Mouse (Mus musculus) forebrain, embryonic 16.5 days (tissue): ENCODE measurements at regions not wholly inside any gene's neighbourhood (a gene's known extent, or its start where the extent isn't known, plus 50 kb on each side); places are given as distances from the start of the nearest gene placed in this dataset.
"Not testable (repeated sequence)": the region's sequence is repeated elsewhere in the genome, so short reads cannot be mapped to it uniquely, and the experiment has no call there.

ENCODE experiments used
- ATAC-seq: fragments of 200-750 bp; cut with Nextera tagmentation; 2 replicates; pipeline ENCODE4 v1.8.0; 2017; ENCODE audit warnings: mild to moderate bottlenecking, moderate library complexity
- H3K27ac ChIP-seq: fragments of 300-500 bp; sonication (generic); 2 replicates; pipeline ENCODE4 v1.5.1; 2014; ENCODE audit warnings: low read length, control low read depth
- H3K27me3 ChIP-seq: fragments of 300-500 bp; sonication (generic); replicated peaks from 2 replicates; pipeline ENCODE4 v1.6.1; 2014; ENCODE audit warnings: low read length; ENCODE audit not compliant: control insufficient read depth, insufficient read depth
- H3K36me3 ChIP-seq: fragments of 300-500 bp; sonication (generic); 2 replicates; pipeline ENCODE4 v1.6.1; 2014; ENCODE audit not compliant: control insufficient read depth, insufficient read depth
- H3K4me1 ChIP-seq: fragments of 300-500 bp; sonication (generic); replicated peaks from 2 replicates; pipeline ENCODE4 v1.6.1; 2014; ENCODE audit warnings: low read length; ENCODE audit not compliant: control insufficient read depth, insufficient read depth
- H3K4me2 ChIP-seq: fragments of 300-500 bp; sonication (generic); 2 replicates; pipeline ENCODE4 v1.6.1; 2014; ENCODE audit warnings: mild to moderate bottlenecking, low read length, control low read depth
- H3K4me3 ChIP-seq: fragments of 300-500 bp; sonication (generic); replicated peaks from 2 replicates; pipeline ENCODE4 v1.5.1; 2014; ENCODE audit warnings: mild to moderate bottlenecking, low read length, control low read depth
- H3K9ac ChIP-seq: fragments of 300-500 bp; sonication (generic); replicated peaks from 2 replicates; pipeline ENCODE4 v1.6.1; 2014; ENCODE audit warnings: low read depth, low read length, control low read depth
- H3K9me3 ChIP-seq: fragments of 300-500 bp; sonication (generic); 2 replicates; pipeline ENCODE4 v1.6.1; 2016; ENCODE audit warnings: low read length; ENCODE audit not compliant: control insufficient read depth
- WGBS: fragments of 180-500 bp; shearing (Covaris S2); extraction: QIAGEN DNeasy Blood & Tissue Kit; methylation state at CpG from one replicate; pipeline ENCODE4 v1.1.7; 2014; 5-methylcytosine and 5-hydroxymethylcytosine counted together

DNA sequence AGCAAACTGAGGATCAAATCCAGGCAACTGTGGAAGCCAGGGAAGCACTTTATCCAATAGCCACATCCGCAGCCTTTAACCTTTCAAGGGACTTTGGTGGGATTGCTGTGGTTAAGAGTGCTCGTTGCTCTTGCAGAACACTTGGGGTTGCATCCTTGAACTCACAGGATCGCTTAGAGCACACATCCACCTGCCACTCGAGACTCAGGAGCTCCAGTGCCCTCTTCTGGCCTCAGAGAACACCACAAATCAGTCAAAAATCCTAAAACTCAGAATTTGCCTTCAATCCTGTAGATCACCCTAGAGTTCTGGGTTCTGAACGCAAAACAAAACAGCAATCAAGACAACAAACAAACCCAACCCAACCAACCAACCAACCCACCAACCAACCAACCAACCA lies 82.2 kb upstream of the C9orf72 start:
- H3K4me1 ChIP-seq = 0 out of 2 replicates have a peak, but pooled peaks cover 2% of the 10 kb centered on the region
- no peaks in the 10 kb centered on the region for H3K36me3 ChIP-seq
- WGBS = 71% methylated on average over 5 of the region's 5 CpGs
- H3K9ac ChIP-seq = no peak overlapping the region
- H3K4me3 ChIP-seq = no peak overlapping the region
- H3K27ac ChIP-seq = no peak overlapping the region
- no peak overlapping the region for H3K4me2 ChIP-seq
- ATAC-seq = no peak
- H3K27me3 ChIP-seq = no peaks in the 10 kb centered on the region
- no peaks in the 10 kb centered on the region for H3K9me3 ChIP-seq

DNA sequence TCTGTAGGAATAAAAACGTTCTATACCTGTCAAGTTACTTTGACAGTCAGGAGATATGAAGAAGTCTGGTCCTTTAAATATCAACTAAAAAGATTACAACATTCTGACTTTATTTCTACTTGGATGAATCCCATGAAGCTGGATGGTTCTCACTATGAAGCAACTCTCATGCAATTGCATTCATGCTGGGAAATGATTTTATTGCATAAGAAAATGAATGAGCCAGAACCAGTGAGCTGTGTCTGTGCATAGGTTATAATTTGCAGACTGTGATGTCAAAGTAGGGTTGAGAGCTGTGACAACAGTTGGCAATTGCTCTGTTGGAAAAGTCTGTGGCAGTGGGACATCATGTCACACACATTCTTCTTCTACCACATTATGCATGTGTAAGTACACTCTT lies 79.2 kb upstream of the C9orf72 start:
- H3K36me3 ChIP-seq = no peaks in the 10 kb centered on the region
- no peak for ATAC-seq
- no peak overlapping the region for H3K4me3 ChIP-seq
- no peak overlapping the region for H3K9ac ChIP-seq
- H3K4me2 ChIP-seq = no peak overlapping the region
- H3K4me1 ChIP-seq = 0 out of 2 replicates have a peak, but pooled peaks cover 2% of the 10 kb centered on the region
- 67% methylated on average over 1 of the region's 1 CpGs for WGBS
- no peak overlapping the region for H3K27ac ChIP-seq
- H3K27me3 ChIP-seq = no peaks in the 10 kb centered on the region
- no peaks in the 10 kb centered on the region for H3K9me3 ChIP-seq

DNA sequence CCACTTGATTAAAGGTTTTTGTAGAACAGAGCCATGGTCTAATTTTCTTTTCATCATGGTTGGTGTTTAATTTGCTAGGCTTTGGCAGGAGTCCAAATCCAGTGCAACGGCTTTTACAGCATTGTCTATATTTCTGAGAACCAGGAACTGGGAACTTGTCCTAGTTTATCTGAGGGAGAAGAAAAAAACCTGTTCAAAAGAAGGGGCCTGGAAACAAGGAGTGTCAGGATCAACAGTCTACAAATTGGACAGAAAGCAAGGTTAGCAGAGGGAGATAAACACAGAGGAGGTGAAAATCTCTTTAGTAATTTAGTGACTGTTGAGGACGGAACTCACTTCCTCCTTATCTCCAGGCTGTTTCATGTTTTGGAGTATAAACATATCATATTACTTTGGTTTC lies 74.9 kb upstream of the C9orf72 start:
- Histone ChIP-seq H3K9ac (no peak overlapping the region), H3K4me2 (no peak overlapping the region), H3K9me3 (no peaks in the 10 kb centered on the region), H3K27me3 (no peaks in the 10 kb centered on the region), H3K27ac (no peak overlapping the region), H3K4me1 (no peaks in the 10 kb centered on the region), H3K4me3 (no peak overlapping the region), H3K36me3 (no peaks in the 10 kb centered on the region)
- peak; percentile 68 for ATAC-seq
- WGBS = 5% methylated on average over 2 of the region's 2 CpGs

DNA sequence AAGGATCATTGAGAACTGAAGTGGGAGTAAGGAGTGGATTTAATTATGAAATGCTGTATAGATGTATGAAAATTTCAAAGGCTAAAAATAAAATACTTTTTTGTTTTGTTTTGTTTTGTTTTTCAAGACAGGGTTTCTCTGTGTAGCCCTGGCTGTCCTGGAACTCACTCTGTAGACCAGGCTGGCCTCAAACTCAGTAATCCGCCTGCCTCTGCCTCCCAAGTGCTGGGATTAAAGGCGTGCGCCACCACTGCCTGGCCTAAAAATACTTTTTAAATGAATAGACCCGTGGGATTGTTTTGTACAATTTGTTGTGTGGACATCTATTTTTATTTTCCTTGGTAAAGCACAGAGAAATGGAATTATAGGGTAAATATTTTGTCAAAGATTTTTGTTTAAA lies 74.4 kb upstream of the C9orf72 start:
- H3K4me1 ChIP-seq = not testable (repeated sequence)

DNA sequence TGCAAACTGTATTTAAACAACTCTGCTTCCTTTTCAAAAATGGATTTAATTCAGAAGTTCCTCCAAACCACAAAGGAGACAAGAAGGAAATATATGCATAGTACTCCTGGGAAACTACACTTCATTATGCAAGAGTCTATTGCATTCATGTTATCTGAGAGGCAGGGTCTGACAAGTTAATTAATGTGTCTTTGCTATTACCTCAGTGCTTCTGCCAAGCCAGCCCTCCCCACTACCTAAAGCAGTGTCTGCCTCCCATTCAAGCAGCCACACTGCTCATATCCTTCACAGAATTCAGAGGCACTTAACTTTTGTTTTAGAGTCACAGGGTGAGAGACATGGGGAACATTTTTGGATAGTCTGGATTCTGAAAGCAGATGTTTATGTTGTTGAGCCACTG lies 58.6 kb upstream of the C9orf72 start:
- Histone ChIP-seq H3K9ac (no peak overlapping the region), H3K4me2 (no peak overlapping the region), H3K4me3 (no peak overlapping the region), H3K27me3 (no peaks in the 10 kb centered on the region), H3K9me3 (0 out of 2 replicates have a peak, but pooled peaks cover 3% of the 10 kb centered on the region), H3K27ac (no peak overlapping the region), H3K4me1 (no peaks in the 10 kb centered on the region), H3K36me3 (no peaks in the 10 kb centered on the region)
- ATAC-seq = peak; percentile 98

More for the DNA sequence above, 74.4 kb upstream of the C9orf72 start:
- WGBS = 32% methylated on average over 4 of the region's 4 CpGs
- not testable (repeated sequence) for H3K36me3 ChIP-seq, ATAC-seq, H3K9me3 ChIP-seq, H3K4me3 ChIP-seq, H3K9ac ChIP-seq, H3K27me3 ChIP-seq, H3K27ac ChIP-seq, H3K4me2 ChIP-seq
